Mouse (Mus musculus): ENCODE measurements around the gene Usp49. TPM values are rescaled to one million over a fixed set of nuclear protein-coding genes. Genes with fewer than 3 reads are reported as not detected.
A peak's percentile ranks its signal among the peaks of the same experiment; 100 is the strongest.

The Usp49 gene
- 3.8 and 4.1 TPM in 2 replicates for polyA plus RNA-seq (2014; fragmentation: Nextera tagmentation; extraction: Ambion mirVana)

- no peaks in the 10 kb centered on the region for H3K9me3 ChIP-seq (ENCODE audit: control insufficient read depth, low read length)
- peak within 1 kb of the TSS; percentile 70 for H3K9ac ChIP-seq (ENCODE audit: low read depth, low read length)
- DNase-seq (ENCODE audit: low spot score) = no peak
- 0 out of 2 replicates have a peak, but pooled peaks cover 3% of the 10 kb centered on the region for H3K36me3 ChIP-seq (ENCODE audit: control insufficient read depth, insufficient read depth, low read length)
- peak within 1 kb of the TSS; percentile 59 for H3K4me3 ChIP-seq (ENCODE audit: low read depth, low read length)
- WGBS = 2% methylated on average over 3 of the region's 3 CpGs
- no peak for ATAC-seq (ENCODE audit: low read depth)
- no peaks in the 10 kb centered on the region for H3K27me3 ChIP-seq (replicated peaks; ENCODE audit: control insufficient read depth, insufficient read depth, low read length)
- peak within 1 kb of the TSS; percentile 85 for H3K27ac ChIP-seq (replicated peaks; ENCODE audit: low read depth, low read length)
- H3K4me1 ChIP-seq (ENCODE audit: control insufficient read depth, insufficient read depth, low read length) = peaks cover 17% of the 10 kb centered on the region
- H3K4me2 ChIP-seq (ENCODE audit: low read depth, low read length) = peak within 1 kb of the TSS; percentile 95
Observed at GRCm38 (mm10) chr17:47630678-47631065, at the start of gene Usp49. TSS of gene Usp49 (plus strand) at chr17:47630690.

GRCm38 (mm10) chr17:47580962-47581361 is 49.5 kb upstream of the Usp49 start:
- Histone ChIP-seq H3K4me2 (ENCODE audit: low read depth, low read length) (no peak overlapping the region), H3K36me3 (ENCODE audit: control insufficient read depth, insufficient read depth, low read length) (no peaks in the 10 kb centered on the region), H3K9me3 (ENCODE audit: control insufficient read depth, low read length) (no peaks in the 10 kb centered on the region), H3K27me3 (replicated peaks; ENCODE audit: control insufficient read depth, insufficient read depth, low read length) (no peaks in the 10 kb centered on the region), H3K4me3 (ENCODE audit: low read depth, low read length) (no peak overlapping the region), H3K9ac (ENCODE audit: low read depth, low read length) (no peak overlapping the region), H3K27ac (replicated peaks; ENCODE audit: low read depth, low read length) (no peak overlapping the region), H3K4me1 (ENCODE audit: control insufficient read depth, insufficient read depth, low read length) (no peaks in the 10 kb centered on the region)
- ATAC-seq (ENCODE audit: low read depth) (no peak), DNase-seq (ENCODE audit: low spot score) (no peak)
- 88% methylated on average over 4 of the region's 4 CpGs for WGBS

GRCm38 (mm10) chr17:47588517-47588916 is 42.0 kb upstream of the Usp49 start:
- Histone ChIP-seq H3K27ac (replicated peaks; ENCODE audit: low read depth, low read length) (no peak overlapping the region), H3K9ac (ENCODE audit: low read depth, low read length) (no peak overlapping the region), H3K4me2 (ENCODE audit: low read depth, low read length) (no peak overlapping the region), H3K4me1 (ENCODE audit: control insufficient read depth, insufficient read depth, low read length) (no peaks in the 10 kb centered on the region; the same call in 1 of the 2 replicates), H3K9me3 (ENCODE audit: control insufficient read depth, low read length) (no peaks in the 10 kb centered on the region), H3K4me3 (ENCODE audit: low read depth, low read length) (no peak overlapping the region), H3K36me3 (ENCODE audit: control insufficient read depth, insufficient read depth, low read length) (no peaks in the 10 kb centered on the region), H3K27me3 (replicated peaks; ENCODE audit: control insufficient read depth, insufficient read depth, low read length) (no peaks in the 10 kb centered on the region)
- ATAC-seq (ENCODE audit: low read depth) (no peak), DNase-seq (ENCODE audit: low spot score) (no peak)
- WGBS = 73% methylated on average over 8 of the region's 8 CpGs

- no peak for DNase-seq (ENCODE audit: low spot score)
- H3K9me3 ChIP-seq (ENCODE audit: control insufficient read depth, low read length) = no peaks in the 10 kb centered on the region
- H3K27ac ChIP-seq (replicated peaks; ENCODE audit: low read depth, low read length) = no peak overlapping the region
- H3K4me1 ChIP-seq (ENCODE audit: control insufficient read depth, insufficient read depth, low read length) = no peaks in the 10 kb centered on the region; the same call in 1 of the 2 replicates
- no peak overlapping the region for H3K9ac ChIP-seq (ENCODE audit: low read depth, low read length)
- H3K4me2 ChIP-seq (ENCODE audit: low read depth, low read length) = no peak overlapping the region
- 88% methylated on average over 3 of the region's 3 CpGs for WGBS
- H3K27me3 ChIP-seq (replicated peaks; ENCODE audit: control insufficient read depth, insufficient read depth, low read length) = no peaks in the 10 kb centered on the region
- H3K36me3 ChIP-seq (ENCODE audit: control insufficient read depth, insufficient read depth, low read length) = no peaks in the 10 kb centered on the region; the same call in 1 of the 2 replicates
- no peak overlapping the region for H3K4me3 ChIP-seq (ENCODE audit: low read depth, low read length)
- no peak for ATAC-seq (ENCODE audit: low read depth)
Observed at GRCm38 (mm10) chr17:47591073-47591472, 39.4 kb upstream of the Usp49 start.

- WGBS = under 1% methylated on average over 35 of the region's 63 CpGs
- no peaks in the 10 kb centered on the region for H3K9me3 ChIP-seq (ENCODE audit: control insufficient read depth, low read length)
- ATAC-seq (ENCODE audit: low read depth) = peak; percentile 79
- no peaks in the 10 kb centered on the region for H3K27me3 ChIP-seq (replicated peaks; ENCODE audit: control insufficient read depth, insufficient read depth, low read length)
- peak; percentile 98 for DNase-seq (ENCODE audit: low spot score)
- peak overlapping the region; percentile 99 for H3K27ac ChIP-seq (replicated peaks; ENCODE audit: low read depth, low read length)
- peak overlapping the region; percentile 90 for H3K4me2 ChIP-seq (ENCODE audit: low read depth, low read length)
- peaks cover 18% of the 10 kb centered on the region for H3K36me3 ChIP-seq (ENCODE audit: control insufficient read depth, insufficient read depth, low read length)
- H3K4me1 ChIP-seq (ENCODE audit: control insufficient read depth, insufficient read depth, low read length) = peaks cover 16% of the 10 kb centered on the region
- H3K9ac ChIP-seq (ENCODE audit: low read depth, low read length) = peak overlapping the region; percentile 95
- H3K4me3 ChIP-seq (ENCODE audit: low read depth, low read length) = peak overlapping the region; percentile 93
Observed at GRCm38 (mm10) chr17:47593215-47593853, 37.2 kb upstream of the Usp49 start.

- Histone ChIP-seq H3K27ac (replicated peaks; ENCODE audit: low read depth, low read length) (peak overlapping the region; percentile 99), H3K4me2 (ENCODE audit: low read depth, low read length) (peak overlapping the region; percentile 90), H3K9ac (ENCODE audit: low read depth, low read length) (peak overlapping the region; percentile 95), H3K9me3 (ENCODE audit: control insufficient read depth, low read length) (no peaks in the 10 kb centered on the region), H3K36me3 (ENCODE audit: control insufficient read depth, insufficient read depth, low read length) (peaks cover 22% of the 10 kb centered on the region), H3K4me3 (ENCODE audit: low read depth, low read length) (peak overlapping the region; percentile 93), H3K4me1 (ENCODE audit: control insufficient read depth, insufficient read depth, low read length) (peaks cover 16% of the 10 kb centered on the region), H3K27me3 (replicated peaks; ENCODE audit: control insufficient read depth, insufficient read depth, low read length) (no peaks in the 10 kb centered on the region)
- DNase-seq (ENCODE audit: low spot score) = no peak
- 0% methylated on average over 13 of the region's 13 CpGs for WGBS
- ATAC-seq (ENCODE audit: low read depth) = no peak
Observed at GRCm38 (mm10) chr17:47593854-47594182, 36.7 kb upstream of the Usp49 start.

- peaks cover 27% of the 10 kb centered on the region for H3K36me3 ChIP-seq (ENCODE audit: control insufficient read depth, insufficient read depth, low read length)
- H3K27me3 ChIP-seq (replicated peaks; ENCODE audit: control insufficient read depth, insufficient read depth, low read length) = no peaks in the 10 kb centered on the region
- peak overlapping the region; percentile 93 for H3K4me3 ChIP-seq (ENCODE audit: low read depth, low read length)
- peak overlapping the region; percentile 90 for H3K4me2 ChIP-seq (ENCODE audit: low read depth, low read length)
- under 1% methylated on average over 34 of the region's 43 CpGs for WGBS
- peak overlapping the region; percentile 99 for H3K27ac ChIP-seq (replicated peaks; ENCODE audit: low read depth, low read length)
- ATAC-seq (ENCODE audit: low read depth) = no peak; the same call in 1 of the 2 replicates
- peak overlapping the region; percentile 95 for H3K9ac ChIP-seq (ENCODE audit: low read depth, low read length)
- peaks cover 16% of the 10 kb centered on the region for H3K4me1 ChIP-seq (ENCODE audit: control insufficient read depth, insufficient read depth, low read length)
- peak; percentile 46 for DNase-seq (ENCODE audit: low spot score)
- H3K9me3 ChIP-seq (ENCODE audit: control insufficient read depth, low read length) = no peaks in the 10 kb centered on the region
Observed at GRCm38 (mm10) chr17:47594183-47594968, 36.1 kb upstream of the Usp49 start.

- Histone ChIP-seq H3K4me3 (ENCODE audit: low read depth, low read length) (peak overlapping the region; percentile 93), H3K9me3 (ENCODE audit: control insufficient read depth, low read length) (no peaks in the 10 kb centered on the region), H3K27me3 (replicated peaks; ENCODE audit: control insufficient read depth, insufficient read depth, low read length) (no peaks in the 10 kb centered on the region), H3K9ac (ENCODE audit: low read depth, low read length) (peak overlapping the region; percentile 95), H3K27ac (replicated peaks; ENCODE audit: low read depth, low read length) (peak overlapping the region; percentile 99), H3K36me3 (ENCODE audit: control insufficient read depth, insufficient read depth, low read length) (peaks cover 31% of the 10 kb centered on the region), H3K4me1 (ENCODE audit: control insufficient read depth, insufficient read depth, low read length) (peaks cover 16% of the 10 kb centered on the region), H3K4me2 (ENCODE audit: low read depth, low read length) (peak overlapping the region; percentile 90)
- WGBS = 0% methylated on average over 5 of the region's 9 CpGs
- no peak for ATAC-seq (ENCODE audit: low read depth)
- no peak for DNase-seq (ENCODE audit: low spot score)
Observed at GRCm38 (mm10) chr17:47594969-47595247, 35.6 kb upstream of the Usp49 start.

Data from embryonic facial prominence, embryonic 14.5 days (tissue).